Mouse (Mus musculus) testis, adult 2 months (tissue): Measurements from ENCODE around the gene Zglp1.
A peak's percentile ranks its signal among the peaks of the same experiment; 100 is the strongest.

Source experiments
- CTCF ChIP-seq: fragments of 200-500 bp; IDR thresholded peaks from 2 replicates; pipeline ENCODE4 v1.5.1; 2012; ENCODE audit warnings: low read depth, mild to moderate bottlenecking, inconsistent platforms, low read length, moderate library complexity; ENCODE audit not compliant: control insufficient read depth, insufficient read depth, insufficient replicate concordance
- POLR2A ChIP-seq: fragments of 200-500 bp; IDR thresholded peaks from 2 replicates; pipeline ENCODE4 v1.6.1; 2012; ENCODE audit warnings: low read depth, mild to moderate bottlenecking, inconsistent platforms, low read length, moderate library complexity; ENCODE audit not compliant: control insufficient read depth

DNA sequence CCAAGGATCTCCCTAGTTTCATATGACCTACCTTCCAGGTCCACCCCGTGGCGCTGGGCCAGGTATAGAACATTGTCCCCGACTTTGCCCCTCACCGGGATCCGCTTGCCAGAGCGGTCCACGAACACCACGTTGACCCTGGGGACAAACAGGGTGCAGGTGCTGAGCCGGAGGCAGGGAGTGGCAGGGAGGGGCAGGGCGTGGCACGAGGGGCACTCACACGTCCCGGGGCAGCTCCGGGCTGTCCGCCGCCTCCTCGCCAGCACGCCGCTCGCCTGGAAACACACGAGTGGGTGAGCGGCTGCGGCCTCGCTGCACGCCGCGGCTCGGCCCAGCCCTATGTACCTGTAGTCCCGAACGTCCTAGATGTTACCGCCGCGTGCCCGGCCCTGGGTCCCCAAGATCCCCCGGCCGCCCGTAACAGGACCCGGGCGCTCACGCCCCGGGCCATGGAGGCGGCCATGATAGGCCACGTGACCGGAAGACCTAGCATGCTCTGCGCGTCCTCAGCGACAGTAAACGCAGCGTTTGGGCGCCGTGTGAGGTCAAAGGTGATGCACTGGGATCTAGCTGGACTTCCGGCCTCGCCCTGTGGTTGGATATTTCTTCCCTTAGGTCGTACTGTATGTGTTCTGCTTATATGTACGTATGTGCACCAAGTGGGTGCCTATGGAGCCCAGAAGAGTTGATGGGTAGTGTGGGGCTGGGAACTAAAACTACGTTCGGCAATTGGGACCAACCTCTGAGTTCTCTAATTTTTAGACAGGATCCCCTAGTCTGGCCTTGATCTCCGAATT is 6.3 kb upstream of the Zglp1 start, which contains the start of the genes Gm49373 and Fdx1l:
- no peak for TF ChIP-seq CTCF
- TF ChIP-seq POLR2A, result peak; percentile 77; the same call in 1 of the 2 replicates
